Mouse (Mus musculus): ENCODE results near the gene Kirrel3. TPM values are rescaled to one million over a fixed set of nuclear protein-coding genes. Genes with fewer than 3 reads are reported as not detected.

Gene Kirrel3
- polyA plus RNA-seq, 1 experiment from 2014 or later = 6.6 TPM

DNA sequence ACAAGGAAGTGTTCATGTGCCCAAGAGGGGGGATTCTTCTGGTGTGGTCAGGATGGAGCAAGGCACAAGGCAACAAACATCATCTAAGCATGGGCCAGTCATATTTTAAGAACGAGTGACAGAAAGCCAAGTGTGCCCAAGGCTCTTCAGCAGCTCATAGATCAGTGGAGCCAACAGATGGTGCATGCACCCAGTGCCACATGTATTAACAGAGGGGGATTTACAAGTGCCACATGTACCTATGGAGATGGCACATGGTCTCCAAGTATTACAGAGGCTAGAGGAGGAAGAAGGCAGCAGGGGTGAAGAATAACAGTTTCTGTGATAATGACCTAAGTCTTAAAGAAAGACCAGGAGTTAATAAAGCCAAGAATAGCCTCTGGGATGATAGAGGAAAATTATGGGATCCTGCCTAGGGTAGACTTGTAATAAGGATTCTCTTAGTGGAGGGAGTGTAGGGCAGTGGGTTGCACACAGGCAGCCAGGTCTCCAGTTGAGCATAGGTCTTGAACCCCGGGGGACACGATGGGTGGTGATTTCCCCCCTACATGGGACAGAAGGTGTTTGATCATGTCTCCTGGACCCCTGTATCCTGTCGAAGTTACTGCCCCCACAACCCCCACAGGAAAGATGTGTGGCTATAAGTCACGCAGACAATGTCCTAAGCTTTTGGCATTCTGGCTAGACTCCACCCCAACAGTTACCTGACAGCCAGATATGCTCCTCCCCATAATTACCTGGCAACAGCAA, 495.0 kb downstream of the Kirrel3 start:
- DNase-seq (ENCODE audit: low spot score) = no peak
- no peaks in the 10 kb centered on the region for H3K36me3 ChIP-seq (ENCODE audit: control insufficient read depth, insufficient read depth, low read length)
- ATAC-seq (ENCODE audit: insufficient read depth, low FRiP score, low TSS enrichment) = no peak
- H3K9me3 ChIP-seq (ENCODE audit: control insufficient read depth, low read length) = 0 out of 2 replicates have a peak, but pooled peaks cover 4% of the 10 kb centered on the region
- H3K9ac ChIP-seq (ENCODE audit: low read length) = no peak overlapping the region
- no peaks in the 10 kb centered on the region for H3K4me1 ChIP-seq (ENCODE audit: control insufficient read depth, insufficient read depth, low read length)
- no peak overlapping the region for H3K4me2 ChIP-seq (ENCODE audit: low read depth)
- no peaks in the 10 kb centered on the region for H3K27me3 ChIP-seq (ENCODE audit: control insufficient read depth, insufficient read depth, low read length)
- H3K4me3 ChIP-seq (ENCODE audit: low read depth, low read length) = no peak overlapping the region
- 83% methylated on average over 5 of the region's 5 CpGs for WGBS
- no peak overlapping the region for H3K27ac ChIP-seq (ENCODE audit: low read depth, low read length)

DNA sequence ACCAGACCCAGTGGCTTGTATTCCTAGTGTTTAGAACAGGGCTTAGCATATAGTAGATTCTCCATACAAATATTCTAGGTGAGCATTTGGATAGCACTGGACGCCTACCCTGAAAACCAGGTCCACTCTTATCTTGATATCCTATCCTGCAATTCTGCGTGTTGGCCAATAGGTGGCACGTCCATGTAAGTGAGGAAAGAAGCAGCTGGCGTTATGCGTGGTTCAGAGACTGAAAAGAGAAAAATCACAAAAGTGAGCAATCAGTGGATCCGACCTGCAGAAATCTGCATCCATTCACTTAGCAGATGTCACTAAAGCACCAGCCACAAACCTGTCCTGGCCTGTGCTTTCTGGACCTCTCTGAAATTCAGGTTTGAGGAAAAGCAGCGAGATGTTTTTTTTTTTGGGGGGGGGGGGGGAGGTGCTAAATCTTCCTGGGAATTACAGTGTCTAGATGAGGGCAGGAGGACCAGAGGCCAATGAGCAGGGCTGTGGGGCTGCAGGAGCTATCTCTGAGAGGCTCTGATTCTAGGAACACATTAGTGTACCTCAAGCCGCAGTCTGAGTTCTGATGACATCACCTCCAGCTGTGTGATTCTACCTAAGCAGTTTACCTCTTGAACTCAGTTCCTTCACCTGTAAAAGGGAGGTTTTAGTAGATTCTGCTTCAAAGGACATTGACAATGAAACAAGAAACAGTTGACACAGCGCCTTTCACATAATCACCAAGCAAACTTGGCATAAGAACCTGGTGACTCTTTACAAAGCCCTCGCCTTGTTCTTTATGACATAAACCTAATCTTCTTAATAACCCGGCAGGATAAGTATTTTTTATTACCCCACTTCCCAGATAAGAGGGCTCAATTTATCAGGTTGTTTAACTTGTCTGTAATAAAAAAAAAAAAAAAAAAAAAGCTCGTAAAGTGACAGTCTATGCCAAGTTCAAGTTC, 498.1 kb downstream of the Kirrel3 start:
- Histone ChIP-seq H3K4me1 (ENCODE audit: control insufficient read depth, insufficient read depth, low read length) (no peaks in the 10 kb centered on the region), H3K27me3 (ENCODE audit: control insufficient read depth, insufficient read depth, low read length) (no peaks in the 10 kb centered on the region), H3K27ac (ENCODE audit: low read depth, low read length) (no peak overlapping the region), H3K9me3 (ENCODE audit: control insufficient read depth, low read length) (0 out of 2 replicates have a peak, but pooled peaks cover 4% of the 10 kb centered on the region), H3K9ac (ENCODE audit: low read length) (no peak overlapping the region), H3K4me3 (ENCODE audit: low read depth, low read length) (no peak overlapping the region), H3K4me2 (ENCODE audit: low read depth) (no peak overlapping the region), H3K36me3 (ENCODE audit: control insufficient read depth, insufficient read depth, low read length) (no peaks in the 10 kb centered on the region)
- WGBS = 40% methylated on average over 12 of the region's 12 CpGs
- peak; percentile 74 for ATAC-seq (ENCODE audit: insufficient read depth, low FRiP score, low TSS enrichment)
- no peak for DNase-seq (ENCODE audit: low spot score)

DNA sequence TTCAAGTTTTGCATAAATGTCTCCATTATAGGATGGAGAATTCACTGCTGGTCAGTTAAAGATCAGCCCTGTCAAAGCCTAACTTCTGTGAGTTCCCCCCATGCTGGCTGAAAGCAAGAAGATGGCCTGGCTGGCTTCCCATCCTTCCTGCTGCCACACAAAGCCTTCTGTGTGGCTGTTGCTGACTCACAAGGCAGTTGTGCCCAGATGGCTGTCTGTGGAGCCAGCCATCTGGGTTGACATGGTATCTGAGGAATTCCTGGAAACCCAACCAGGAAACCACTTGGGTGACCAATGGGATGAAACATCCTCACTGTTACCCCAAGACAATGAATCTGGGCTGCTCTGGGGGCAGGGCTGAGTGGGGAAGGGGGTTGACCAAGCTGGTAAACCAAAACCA, 500.5 kb downstream of the Kirrel3 start:
- DNase-seq (ENCODE audit: low spot score) (no peak), ATAC-seq (ENCODE audit: insufficient read depth, low FRiP score, low TSS enrichment) (no peak)
- no peaks in the 10 kb centered on the region for H3K9me3 ChIP-seq (ENCODE audit: control insufficient read depth, low read length)
- H3K27me3 ChIP-seq (ENCODE audit: control insufficient read depth, insufficient read depth, low read length) = no peaks in the 10 kb centered on the region; the same call in 1 of the 2 replicates
- no peak overlapping the region for H3K27ac ChIP-seq (ENCODE audit: low read depth, low read length)
- H3K9ac ChIP-seq (ENCODE audit: low read length) = no peak overlapping the region
- H3K36me3 ChIP-seq (ENCODE audit: control insufficient read depth, insufficient read depth, low read length) = no peaks in the 10 kb centered on the region
- no peak overlapping the region for H3K4me3 ChIP-seq (ENCODE audit: low read depth, low read length)
- H3K4me2 ChIP-seq (ENCODE audit: low read depth) = no peak overlapping the region
- no peaks in the 10 kb centered on the region for H3K4me1 ChIP-seq (ENCODE audit: control insufficient read depth, insufficient read depth, low read length)

DNA sequence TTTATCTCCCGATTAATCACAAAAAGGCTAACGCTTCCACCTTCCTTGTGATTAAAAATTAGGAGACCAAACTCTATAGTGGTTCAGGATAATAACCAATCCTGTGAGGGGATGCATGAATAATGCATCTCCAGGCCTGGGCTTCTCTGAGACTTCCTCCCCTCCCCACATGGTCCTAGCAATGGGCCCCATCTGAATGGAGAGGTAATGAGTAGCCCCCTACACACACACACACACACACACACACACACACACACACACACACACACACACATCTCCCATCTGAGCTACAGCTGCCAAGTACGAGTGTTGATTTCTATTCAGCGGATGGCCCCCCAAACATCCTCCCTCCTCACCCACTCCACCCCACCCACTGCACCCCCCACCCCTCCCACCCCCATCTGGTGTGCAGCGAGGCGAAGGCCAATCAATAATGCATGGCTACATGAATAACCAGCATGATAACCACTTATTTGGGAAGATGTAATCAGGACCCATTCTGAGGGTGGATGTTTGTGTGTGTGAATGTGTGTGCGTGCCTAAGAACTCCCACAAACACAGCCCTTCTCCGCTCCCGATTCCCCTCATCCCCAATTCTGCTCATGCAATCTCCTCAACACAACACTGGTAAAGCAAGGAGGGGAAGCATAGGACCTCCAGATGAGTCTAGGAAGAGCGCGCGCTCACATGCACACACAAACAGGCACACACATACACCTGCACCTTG, 501.9 kb downstream of the Kirrel3 start:
- no peak overlapping the region for H3K9ac ChIP-seq (ENCODE audit: low read length)
- H3K27ac ChIP-seq (ENCODE audit: low read depth, low read length) = no peak overlapping the region
- no peak overlapping the region for H3K4me2 ChIP-seq (ENCODE audit: low read depth)
- no peaks in the 10 kb centered on the region for H3K9me3 ChIP-seq (ENCODE audit: control insufficient read depth, low read length)
- no peak overlapping the region for H3K4me3 ChIP-seq (ENCODE audit: low read depth, low read length)
- H3K36me3 ChIP-seq (ENCODE audit: control insufficient read depth, insufficient read depth, low read length) = no peaks in the 10 kb centered on the region
- ATAC-seq (ENCODE audit: insufficient read depth, low FRiP score, low TSS enrichment) (no peak), DNase-seq (ENCODE audit: low spot score) (no peak)
- H3K4me1 ChIP-seq (ENCODE audit: control insufficient read depth, insufficient read depth, low read length) = no peaks in the 10 kb centered on the region
- 88% methylated on average over 12 of the region's 12 CpGs for WGBS
- no peaks in the 10 kb centered on the region; the same call in 1 of the 2 replicates for H3K27me3 ChIP-seq (ENCODE audit: control insufficient read depth, insufficient read depth, low read length)

DNA sequence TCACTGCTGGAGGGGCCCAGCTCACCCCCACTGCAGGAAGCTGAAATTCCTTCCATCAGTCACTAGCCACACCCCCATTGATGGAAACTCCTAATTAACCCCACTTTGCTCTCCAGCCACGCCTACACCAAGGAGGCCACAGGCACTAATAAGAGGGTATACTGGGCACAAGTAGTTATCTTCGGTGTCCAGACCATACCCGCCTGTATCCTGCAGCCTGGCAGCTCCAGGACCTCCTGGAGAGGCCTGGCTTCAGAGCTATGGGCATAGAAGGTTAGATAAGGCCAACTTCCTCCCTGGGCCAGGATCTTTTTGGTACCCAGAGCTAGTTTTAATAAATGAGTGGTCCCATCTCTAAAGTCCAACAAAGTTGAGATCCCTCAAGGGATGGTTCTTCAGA, 503.0 kb downstream of the Kirrel3 start:
- H3K4me1 ChIP-seq (ENCODE audit: control insufficient read depth, insufficient read depth, low read length) = no peaks in the 10 kb centered on the region
- no peak for ATAC-seq (ENCODE audit: insufficient read depth, low FRiP score, low TSS enrichment)
- no peaks in the 10 kb centered on the region for H3K9me3 ChIP-seq (ENCODE audit: control insufficient read depth, low read length)
- H3K9ac ChIP-seq (ENCODE audit: low read length) = no peak overlapping the region
- no peak overlapping the region for H3K4me2 ChIP-seq (ENCODE audit: low read depth)
- no peak for DNase-seq (ENCODE audit: low spot score)
- WGBS = 84% methylated on average over 3 of the region's 3 CpGs
- no peak overlapping the region for H3K4me3 ChIP-seq (ENCODE audit: low read depth, low read length)
- H3K27ac ChIP-seq (ENCODE audit: low read depth, low read length) = no peak overlapping the region
- no peaks in the 10 kb centered on the region for H3K36me3 ChIP-seq (ENCODE audit: control insufficient read depth, insufficient read depth, low read length)
- no peaks in the 10 kb centered on the region; the same call in 1 of the 2 replicates for H3K27me3 ChIP-seq (ENCODE audit: control insufficient read depth, insufficient read depth, low read length)

DNA sequence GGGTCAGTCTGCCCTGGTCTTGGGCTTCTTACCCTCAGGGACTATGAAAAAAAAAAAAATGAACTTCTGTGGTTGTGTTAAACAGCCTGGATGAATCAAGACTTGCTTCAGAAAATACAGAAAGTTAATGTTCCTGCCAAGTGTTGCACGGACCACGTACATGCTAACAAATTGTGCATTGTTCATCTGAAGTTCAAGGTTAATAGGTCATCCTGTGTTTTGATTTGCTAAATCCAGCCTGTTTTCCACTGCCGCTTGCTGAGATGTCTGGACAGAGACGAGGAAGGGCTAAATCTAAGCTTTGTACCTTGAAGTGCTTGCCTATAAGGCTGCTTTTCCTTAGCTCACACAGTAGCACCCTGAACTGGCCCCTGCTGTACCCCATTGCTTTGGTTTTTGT, 506.5 kb downstream of the Kirrel3 start:
- H3K9ac ChIP-seq (ENCODE audit: low read length) = no peak overlapping the region
- ATAC-seq (ENCODE audit: insufficient read depth, low FRiP score, low TSS enrichment) (no peak), DNase-seq (ENCODE audit: low spot score) (no peak)
- no peak overlapping the region for H3K4me2 ChIP-seq (ENCODE audit: low read depth)
- 41% methylated on average over 4 of the region's 4 CpGs for WGBS
- H3K36me3 ChIP-seq (ENCODE audit: control insufficient read depth, insufficient read depth, low read length) = no peaks in the 10 kb centered on the region
- H3K9me3 ChIP-seq (ENCODE audit: control insufficient read depth, low read length) = no peaks in the 10 kb centered on the region
- H3K4me3 ChIP-seq (ENCODE audit: low read depth, low read length) = no peak overlapping the region
- peaks cover 3% of the 10 kb centered on the region; the same call in 1 of the 2 replicates for H3K4me1 ChIP-seq (ENCODE audit: control insufficient read depth, insufficient read depth, low read length)
- no peaks in the 10 kb centered on the region; the same call in 1 of the 2 replicates for H3K27me3 ChIP-seq (ENCODE audit: control insufficient read depth, insufficient read depth, low read length)
- H3K27ac ChIP-seq (ENCODE audit: low read depth, low read length) = no peak overlapping the region

DNA sequence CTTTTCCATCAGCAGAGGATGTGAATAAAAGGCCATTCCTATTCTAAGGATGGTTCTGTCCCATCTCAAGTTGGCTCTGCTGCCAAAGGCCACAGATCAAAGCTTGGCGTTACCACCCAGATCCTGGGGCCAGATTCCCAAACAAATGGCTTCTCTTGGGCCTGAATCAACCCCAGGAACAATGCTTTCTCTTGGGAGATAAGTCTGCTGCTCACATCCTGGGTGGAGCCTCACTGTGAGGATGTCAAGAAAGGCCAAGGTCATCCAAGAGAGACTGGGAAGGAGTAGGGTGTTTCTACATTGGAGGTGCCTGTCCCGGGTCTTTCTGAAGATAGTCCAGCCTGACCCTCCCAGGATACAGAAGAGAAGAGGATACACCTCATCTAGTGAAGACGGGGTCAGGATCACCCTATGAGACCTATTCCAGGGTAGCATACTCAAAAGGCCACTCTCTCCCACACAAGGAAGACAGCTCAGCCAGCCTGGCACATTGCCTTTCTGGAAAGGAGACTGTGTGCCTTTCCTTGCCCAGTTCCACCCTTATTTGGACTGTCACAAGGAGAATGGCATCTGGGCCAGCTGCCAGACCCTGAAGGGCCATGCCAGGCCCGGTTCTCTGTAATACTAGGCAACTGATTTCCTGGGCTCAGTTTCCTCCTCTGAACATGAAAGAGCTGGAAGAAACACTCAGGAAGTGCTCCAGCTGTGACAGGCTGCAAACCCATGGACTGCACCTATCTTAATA, 507.9 kb downstream of the Kirrel3 start:
- H3K27me3 ChIP-seq (ENCODE audit: control insufficient read depth, insufficient read depth, low read length) = no peaks in the 10 kb centered on the region; the same call in 1 of the 2 replicates
- H3K4me3 ChIP-seq (ENCODE audit: low read depth, low read length) = no peak overlapping the region
- no peak overlapping the region for H3K4me2 ChIP-seq (ENCODE audit: low read depth)
- DNase-seq (ENCODE audit: low spot score) (no peak), ATAC-seq (ENCODE audit: insufficient read depth, low FRiP score, low TSS enrichment) (no peak)
- H3K9me3 ChIP-seq (ENCODE audit: control insufficient read depth, low read length) = no peaks in the 10 kb centered on the region
- no peaks in the 10 kb centered on the region for H3K36me3 ChIP-seq (ENCODE audit: control insufficient read depth, insufficient read depth, low read length)
- H3K9ac ChIP-seq (ENCODE audit: low read length) = no peak overlapping the region
- 73% methylated on average over 4 of the region's 4 CpGs for WGBS
- peaks cover 3% of the 10 kb centered on the region; the same call in 1 of the 2 replicates for H3K4me1 ChIP-seq (ENCODE audit: control insufficient read depth, insufficient read depth, low read length)
- H3K27ac ChIP-seq (ENCODE audit: low read depth, low read length) = no peak overlapping the region

DNA sequence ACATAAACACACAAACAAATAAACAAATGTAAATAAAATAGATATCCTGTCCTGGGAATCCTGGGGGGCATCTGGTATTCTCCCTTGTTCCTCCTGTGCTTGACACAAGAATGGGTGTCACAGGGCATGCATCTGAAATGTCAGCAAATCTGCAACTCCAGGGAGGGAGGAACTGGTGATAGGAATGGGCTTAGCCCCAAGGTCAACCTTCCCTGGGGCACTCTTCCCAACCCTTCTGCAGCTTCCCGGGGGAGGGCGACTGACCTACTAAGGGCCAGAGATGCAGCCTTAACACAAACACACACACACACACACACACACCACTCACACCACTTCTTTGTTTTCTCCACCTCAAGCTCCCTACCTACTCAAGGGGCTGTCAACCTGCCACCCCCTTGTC, 509.4 kb downstream of the Kirrel3 start:
- no peak overlapping the region for H3K27ac ChIP-seq (ENCODE audit: low read depth, low read length)
- no peaks in the 10 kb centered on the region; the same call in 1 of the 2 replicates for H3K27me3 ChIP-seq (ENCODE audit: control insufficient read depth, insufficient read depth, low read length)
- DNase-seq (ENCODE audit: low spot score) (no peak), ATAC-seq (ENCODE audit: insufficient read depth, low FRiP score, low TSS enrichment) (no peak)
- H3K9me3 ChIP-seq (ENCODE audit: control insufficient read depth, low read length) = no peaks in the 10 kb centered on the region
- H3K4me3 ChIP-seq (ENCODE audit: low read depth, low read length) = no peak overlapping the region
- WGBS = 87% methylated on average over 2 of the region's 2 CpGs
- no peak overlapping the region for H3K4me2 ChIP-seq (ENCODE audit: low read depth)
- H3K9ac ChIP-seq (ENCODE audit: low read length) = no peak overlapping the region
- peaks cover 3% of the 10 kb centered on the region; the same call in 1 of the 2 replicates for H3K4me1 ChIP-seq (ENCODE audit: control insufficient read depth, insufficient read depth, low read length)
- H3K36me3 ChIP-seq (ENCODE audit: control insufficient read depth, insufficient read depth, low read length) = no peaks in the 10 kb centered on the region
